Mouse (Mus musculus) B cell, adult 2 months (primary cell): ENCODE data around the gene B130006D01Rik.

Experiments
- DNase-seq, 2 experiments: peaks; one replicate each; pipeline ENCODE4 v3.0.0; 2022

B130006D01Rik gene

GRCm38 (mm10) chr11:95773264-95773663 lies 49.9 kb downstream of the B130006D01Rik start:
- DNase-seq = no peak
